Mouse (Mus musculus): ENCODE measurements around the gene Pxn. TPM values are rescaled to one million over a fixed set of nuclear protein-coding genes. Genes with fewer than 3 reads are reported as not detected.
"Not testable (repeated sequence)": the region's sequence is repeated elsewhere in the genome, so short reads cannot be mapped to it uniquely, and the experiment has no call there.

Pxn gene
- polyA plus RNA-seq, 1 experiment from 2014 or later, result 39.1 TPM

DNA sequence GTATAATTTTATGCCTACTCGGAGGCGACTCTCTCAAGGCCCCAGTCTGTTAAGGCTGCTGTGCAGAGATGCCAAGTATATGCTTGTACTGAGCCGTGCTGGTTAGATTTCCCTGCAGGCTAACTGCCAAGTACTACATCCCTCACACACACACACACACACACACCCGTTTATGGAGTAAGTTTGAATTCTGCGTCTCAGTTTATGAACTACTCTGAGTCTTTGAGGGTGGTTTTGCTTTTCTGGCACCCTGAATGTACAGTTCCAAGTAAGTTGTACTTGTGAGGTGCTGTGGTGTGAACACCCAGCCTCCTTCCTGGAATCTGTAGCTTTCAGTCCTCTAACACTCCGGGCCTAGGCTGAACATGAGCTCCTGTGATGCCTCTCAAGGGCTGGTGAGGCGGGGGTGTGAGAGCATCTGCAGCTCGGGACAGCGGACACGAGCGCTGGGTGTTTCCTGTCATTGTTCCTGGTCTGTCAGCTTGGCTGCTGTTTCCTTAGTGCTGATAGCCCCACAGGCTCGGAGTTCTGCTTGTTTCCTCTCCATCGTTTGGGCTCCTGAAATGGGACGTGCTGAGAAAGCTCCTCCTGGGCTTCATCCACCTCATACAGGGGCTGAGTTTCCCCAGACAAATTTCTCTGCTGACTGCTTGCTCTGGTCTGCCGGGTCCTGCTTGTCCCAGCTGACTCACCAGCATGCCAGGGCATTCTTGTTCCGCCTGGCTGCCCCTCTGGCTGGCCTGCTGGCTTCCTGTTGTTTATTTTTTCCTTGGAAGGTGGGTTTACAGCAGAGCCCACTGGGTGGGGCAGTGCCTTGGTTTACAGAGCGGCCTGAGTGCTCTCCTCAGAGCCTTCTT lies 66.4 kb downstream of the Pxn start:
- H3K27me3 ChIP-seq (ENCODE audit: control insufficient read depth, insufficient read depth, low read length), result no peaks in the 10 kb centered on the region
- 47% methylated on average over 17 of the region's 17 CpGs for WGBS
- no peak overlapping the region for H3K4me3 ChIP-seq (ENCODE audit: low read length)
- H3K36me3 ChIP-seq (ENCODE audit: control insufficient read depth, insufficient read depth), result peaks cover 24% of the 10 kb centered on the region
- H3K4me1 ChIP-seq (ENCODE audit: control insufficient read depth, insufficient read depth, low read length), result peaks cover 24% of the 10 kb centered on the region
- peak overlapping the region; percentile 94 for H3K27ac ChIP-seq (ENCODE audit: low read length)
- ATAC-seq (replicated peaks; ENCODE audit: extremely low read depth, insufficient read depth, low FRiP score), result peak; percentile 85
- no peaks in the 10 kb centered on the region for H3K9me3 ChIP-seq (replicated peaks; ENCODE audit: control insufficient read depth, low read length)
- 0 out of 2 replicates have a peak overlapping the region, but pooled peaks have one; percentile 26 for H3K9ac ChIP-seq (ENCODE audit: low read length)
- H3K4me2 ChIP-seq (ENCODE audit: low read depth, low read length), result 0 out of 2 replicates have a peak overlapping the region, but pooled peaks have one; percentile 4

DNA sequence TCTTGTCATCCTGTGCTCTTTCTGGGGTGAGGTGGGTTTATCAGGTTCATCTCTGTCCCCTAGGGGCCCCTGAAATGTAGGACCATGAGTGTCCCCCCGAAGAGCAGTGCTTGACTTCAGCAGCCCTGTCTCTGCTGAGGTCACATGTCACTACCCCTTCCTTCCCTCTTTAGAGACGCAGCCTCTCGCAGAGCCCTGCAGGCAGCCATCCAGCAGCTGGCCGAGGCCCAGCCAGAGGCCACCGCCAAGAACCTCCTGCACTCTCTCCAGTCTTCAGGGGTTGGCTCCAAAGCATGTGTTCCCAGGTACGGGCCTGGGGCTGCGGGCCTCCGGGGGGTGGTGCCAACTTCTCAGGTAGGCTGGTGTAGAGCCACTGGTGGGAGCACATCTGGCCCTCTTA lies 68.5 kb downstream of the Pxn start:
- no peak overlapping the region for H3K9ac ChIP-seq (ENCODE audit: low read length)
- ATAC-seq (replicated peaks; ENCODE audit: extremely low read depth, insufficient read depth, low FRiP score), result peak; percentile 30; the same call in 1 of the 2 replicates
- 42% methylated on average over 8 of the region's 8 CpGs for WGBS

DNA sequence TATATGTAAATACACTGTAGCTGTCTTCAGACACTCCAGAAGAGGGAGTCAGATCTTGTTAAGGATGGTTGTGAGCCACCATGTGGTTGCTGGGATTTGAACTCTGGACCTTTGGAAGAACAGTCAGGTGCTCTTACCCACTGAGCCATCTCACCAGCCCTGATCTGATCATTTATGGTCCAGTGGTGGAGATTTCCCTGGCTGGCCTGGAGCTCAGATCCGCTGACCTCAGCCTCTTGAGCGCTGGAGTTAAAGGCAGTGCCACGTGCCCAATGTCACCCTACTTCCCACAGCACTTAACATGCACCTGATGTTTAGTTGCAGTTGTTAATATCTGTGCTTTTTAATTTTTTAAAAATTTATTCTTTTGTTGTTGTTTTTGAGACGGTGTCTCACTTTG lies 71.2 kb downstream of the Pxn start:
- 94% methylated on average over 4 of the region's 4 CpGs for WGBS
- Histone ChIP-seq H3K36me3 (ENCODE audit: control insufficient read depth, insufficient read depth) (peaks cover 60% of the 10 kb centered on the region), H3K4me1 (ENCODE audit: control insufficient read depth, insufficient read depth, low read length) (peaks cover 15% of the 10 kb centered on the region)
- H3K27me3 ChIP-seq (ENCODE audit: control insufficient read depth, insufficient read depth, low read length); ATAC-seq (replicated peaks; ENCODE audit: extremely low read depth, insufficient read depth, low FRiP score); H3K4me3 ChIP-seq (ENCODE audit: low read length); H3K9ac ChIP-seq (ENCODE audit: low read length); H3K27ac ChIP-seq (ENCODE audit: low read length); H3K4me2 ChIP-seq (ENCODE audit: low read depth, low read length); H3K9me3 ChIP-seq (replicated peaks; ENCODE audit: control insufficient read depth, low read length): not testable (repeated sequence)

More for the DNA sequence above, 68.5 kb downstream of the Pxn start:
- H3K27me3 ChIP-seq (ENCODE audit: control insufficient read depth, insufficient read depth, low read length), result no peaks in the 10 kb centered on the region
- H3K4me1 ChIP-seq (ENCODE audit: control insufficient read depth, insufficient read depth, low read length), result peaks cover 22% of the 10 kb centered on the region
- H3K4me2 ChIP-seq (ENCODE audit: low read depth, low read length), result no peak overlapping the region
- H3K9me3 ChIP-seq (replicated peaks; ENCODE audit: control insufficient read depth, low read length), result no peaks in the 10 kb centered on the region
- peaks cover 41% of the 10 kb centered on the region for H3K36me3 ChIP-seq (ENCODE audit: control insufficient read depth, insufficient read depth)
- H3K27ac ChIP-seq (ENCODE audit: low read length), result no peak overlapping the region; the same call in 1 of the 2 replicates
- no peak overlapping the region for H3K4me3 ChIP-seq (ENCODE audit: low read length)

DNA sequence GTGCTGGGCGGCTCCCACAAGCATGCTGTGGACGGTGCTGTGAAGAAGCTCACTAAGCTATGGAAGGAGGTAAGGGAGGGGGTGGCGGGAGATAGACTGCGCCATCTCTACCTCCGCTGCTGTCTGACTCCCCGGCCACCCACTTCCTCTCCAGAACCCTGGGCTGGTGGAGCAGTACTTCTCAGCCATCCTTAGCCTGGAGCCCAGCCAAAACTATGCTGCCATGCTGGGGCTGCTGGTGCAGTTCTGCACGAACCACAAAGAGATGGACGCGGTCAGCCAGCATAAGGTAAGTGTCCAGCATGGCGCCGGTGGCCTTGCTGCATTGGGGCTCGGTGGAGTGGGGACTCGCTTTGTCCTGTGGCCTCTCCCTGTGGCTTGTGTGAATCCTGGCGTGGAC lies 72.4 kb downstream of the Pxn start:
- no peak overlapping the region for H3K4me3 ChIP-seq (ENCODE audit: low read length)
- no peak overlapping the region for H3K9ac ChIP-seq (ENCODE audit: low read length)
- WGBS, result 85% methylated on average over 14 of the region's 14 CpGs
- no peak overlapping the region for H3K4me2 ChIP-seq (ENCODE audit: low read depth, low read length)
- no peak for ATAC-seq (replicated peaks; ENCODE audit: extremely low read depth, insufficient read depth, low FRiP score)
- peaks cover 73% of the 10 kb centered on the region for H3K36me3 ChIP-seq (ENCODE audit: control insufficient read depth, insufficient read depth)
- H3K9me3 ChIP-seq (replicated peaks; ENCODE audit: control insufficient read depth, low read length), result peaks cover 6% of the 10 kb centered on the region
- H3K27ac ChIP-seq (ENCODE audit: low read length), result no peak overlapping the region
- no peaks in the 10 kb centered on the region for H3K27me3 ChIP-seq (ENCODE audit: control insufficient read depth, insufficient read depth, low read length)
- peaks cover 10% of the 10 kb centered on the region for H3K4me1 ChIP-seq (ENCODE audit: control insufficient read depth, insufficient read depth, low read length)

DNA sequence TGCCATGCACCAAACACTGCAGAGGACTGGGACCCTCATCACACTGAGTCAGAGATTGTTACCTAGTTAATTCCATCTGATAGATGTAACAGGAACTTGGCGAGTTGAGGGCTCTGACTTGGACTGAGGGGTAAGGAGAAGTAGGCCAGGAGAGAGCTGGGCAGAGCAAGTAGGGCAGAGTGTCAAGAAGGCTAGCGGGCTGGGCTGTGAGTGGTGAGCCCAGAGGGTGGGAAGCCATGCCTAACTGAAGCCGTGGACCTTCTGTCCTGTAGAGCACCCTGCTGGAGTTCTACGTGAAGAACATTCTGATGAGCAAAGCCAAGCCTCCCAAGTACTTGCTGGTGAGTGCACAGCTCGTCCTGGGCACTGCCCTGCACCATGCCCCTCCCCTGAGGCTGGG lies 72.9 kb downstream of the Pxn start:
- 86% methylated on average over 5 of the region's 5 CpGs for WGBS

DNA sequence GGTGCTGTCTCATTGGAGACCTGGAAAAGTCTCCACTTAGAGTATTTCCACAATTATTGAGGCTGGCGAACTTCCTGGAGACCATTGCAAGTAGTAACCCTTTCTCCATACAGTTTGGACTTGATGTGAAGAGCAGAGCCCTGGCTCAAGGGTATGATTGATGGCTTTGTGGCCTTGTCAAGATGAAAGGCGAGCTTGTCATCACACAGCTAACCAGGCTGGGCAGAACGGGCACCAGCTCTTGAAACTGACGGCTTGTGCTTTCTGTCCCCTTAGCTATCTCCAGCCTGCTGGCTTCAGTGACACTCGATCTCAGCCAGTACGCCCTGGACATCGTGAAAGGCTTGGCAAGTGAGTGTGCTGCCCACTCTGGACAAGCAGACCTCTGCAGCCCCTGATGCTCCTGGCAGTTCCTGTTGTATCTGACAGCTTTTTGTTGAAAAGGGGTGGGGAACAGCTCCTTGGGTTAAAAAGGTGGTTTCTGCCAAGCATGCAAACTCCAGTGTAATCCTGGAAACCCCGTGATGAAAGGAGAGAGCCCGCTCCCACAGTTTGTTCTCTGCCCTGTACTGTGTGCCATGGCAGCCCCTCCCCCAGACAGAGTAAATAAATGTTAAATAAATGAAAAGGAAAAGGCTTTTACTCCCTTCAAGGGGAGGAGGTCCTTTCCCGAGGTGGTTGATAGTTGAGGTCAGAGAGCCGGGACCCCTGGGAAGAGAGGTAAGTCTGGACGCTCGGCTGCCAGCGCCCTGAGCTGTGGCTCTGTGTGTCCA lies 73.9 kb downstream of the Pxn start:
- Histone ChIP-seq H3K9me3 (replicated peaks; ENCODE audit: control insufficient read depth, low read length) (peaks cover 6% of the 10 kb centered on the region), H3K36me3 (ENCODE audit: control insufficient read depth, insufficient read depth) (peaks cover 84% of the 10 kb centered on the region), H3K27me3 (ENCODE audit: control insufficient read depth, insufficient read depth, low read length) (no peaks in the 10 kb centered on the region), H3K27ac (ENCODE audit: low read length) (no peak overlapping the region), H3K9ac (ENCODE audit: low read length) (no peak overlapping the region), H3K4me1 (ENCODE audit: control insufficient read depth, insufficient read depth, low read length) (no peaks in the 10 kb centered on the region), H3K4me2 (ENCODE audit: low read depth, low read length) (no peak overlapping the region), H3K4me3 (ENCODE audit: low read length) (no peak overlapping the region)
- ATAC-seq (replicated peaks; ENCODE audit: extremely low read depth, insufficient read depth, low FRiP score), result no peak
- 80% methylated on average over 14 of the region's 14 CpGs for WGBS

More for the DNA sequence above, 72.9 kb downstream of the Pxn start:
- Histone ChIP-seq H3K27ac (ENCODE audit: low read length) (no peak overlapping the region), H3K4me2 (ENCODE audit: low read depth, low read length) (no peak overlapping the region), H3K4me3 (ENCODE audit: low read length) (no peak overlapping the region), H3K27me3 (ENCODE audit: control insufficient read depth, insufficient read depth, low read length) (no peaks in the 10 kb centered on the region), H3K4me1 (ENCODE audit: control insufficient read depth, insufficient read depth, low read length) (peaks cover 8% of the 10 kb centered on the region), H3K9ac (ENCODE audit: low read length) (no peak overlapping the region), H3K9me3 (replicated peaks; ENCODE audit: control insufficient read depth, low read length) (peaks cover 6% of the 10 kb centered on the region), H3K36me3 (ENCODE audit: control insufficient read depth, insufficient read depth) (peaks cover 77% of the 10 kb centered on the region)
- no peak for ATAC-seq (replicated peaks; ENCODE audit: extremely low read depth, insufficient read depth, low FRiP score)

DNA sequence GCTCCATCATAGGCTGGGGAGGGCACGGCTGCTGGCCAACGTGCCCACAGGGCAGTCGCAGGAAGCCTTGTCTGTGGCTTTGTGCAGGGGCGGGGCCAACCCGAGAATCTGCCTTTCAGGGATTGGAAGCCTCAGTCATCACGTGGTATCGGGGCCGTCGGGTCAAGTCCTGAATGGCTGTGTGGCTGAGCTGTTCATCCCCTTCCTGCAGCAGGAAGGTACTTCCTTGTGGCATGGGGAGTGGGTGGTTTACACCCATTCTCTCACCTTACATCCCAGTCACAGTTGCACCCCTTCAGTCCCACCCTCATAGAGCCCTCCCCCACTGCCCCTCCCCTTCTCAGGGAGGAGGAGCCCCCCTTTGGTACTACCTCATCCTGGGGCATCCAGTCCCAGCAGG lies 75.2 kb downstream of the Pxn start:
- H3K4me3 ChIP-seq (ENCODE audit: low read length), result no peak overlapping the region
- no peak for ATAC-seq (replicated peaks; ENCODE audit: extremely low read depth, insufficient read depth, low FRiP score)
- no peak overlapping the region for H3K27ac ChIP-seq (ENCODE audit: low read length)
- no peaks in the 10 kb centered on the region for H3K4me1 ChIP-seq (ENCODE audit: control insufficient read depth, insufficient read depth, low read length)
- H3K9me3 ChIP-seq (replicated peaks; ENCODE audit: control insufficient read depth, low read length), result peaks cover 6% of the 10 kb centered on the region
- H3K9ac ChIP-seq (ENCODE audit: low read length), result no peak overlapping the region
- H3K27me3 ChIP-seq (ENCODE audit: control insufficient read depth, insufficient read depth, low read length), result no peaks in the 10 kb centered on the region
- peaks cover 86% of the 10 kb centered on the region for H3K36me3 ChIP-seq (ENCODE audit: control insufficient read depth, insufficient read depth)
- WGBS, result 91% methylated on average over 9 of the region's 9 CpGs
- no peak overlapping the region for H3K4me2 ChIP-seq (ENCODE audit: low read depth, low read length)

DNA sequence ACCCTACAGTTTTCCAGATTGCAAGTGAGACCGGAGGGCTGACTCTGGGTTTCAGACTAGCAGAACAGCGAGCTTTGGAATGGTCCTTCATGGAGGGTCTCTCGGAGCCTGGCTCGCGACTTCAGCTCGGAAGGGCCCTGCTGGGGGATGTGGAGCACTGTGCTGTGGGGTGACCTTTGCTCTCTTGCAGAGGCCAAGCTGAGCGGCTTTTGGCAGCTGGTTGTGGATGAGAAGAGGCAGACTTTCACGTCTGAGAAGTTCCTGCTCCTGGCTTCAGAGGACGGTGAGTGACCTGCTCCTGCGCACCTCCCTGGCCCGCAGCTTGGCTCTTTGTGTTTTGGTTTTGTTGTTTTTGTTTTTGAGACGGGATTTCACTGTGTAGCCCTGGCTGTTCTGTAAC lies 79.1 kb downstream of the Pxn start:
- Histone ChIP-seq H3K27ac (ENCODE audit: low read length) (no peak overlapping the region), H3K36me3 (ENCODE audit: control insufficient read depth, insufficient read depth) (peaks cover 79% of the 10 kb centered on the region), H3K27me3 (ENCODE audit: control insufficient read depth, insufficient read depth, low read length) (no peaks in the 10 kb centered on the region), H3K4me1 (ENCODE audit: control insufficient read depth, insufficient read depth, low read length) (no peaks in the 10 kb centered on the region), H3K4me3 (ENCODE audit: low read length) (no peak overlapping the region), H3K9ac (ENCODE audit: low read length) (no peak overlapping the region), H3K4me2 (ENCODE audit: low read depth, low read length) (no peak overlapping the region), H3K9me3 (replicated peaks; ENCODE audit: control insufficient read depth, low read length) (peaks cover 6% of the 10 kb centered on the region)
- no peak for ATAC-seq (replicated peaks; ENCODE audit: extremely low read depth, insufficient read depth, low FRiP score)
- WGBS, result 89% methylated on average over 12 of the region's 12 CpGs

DNA sequence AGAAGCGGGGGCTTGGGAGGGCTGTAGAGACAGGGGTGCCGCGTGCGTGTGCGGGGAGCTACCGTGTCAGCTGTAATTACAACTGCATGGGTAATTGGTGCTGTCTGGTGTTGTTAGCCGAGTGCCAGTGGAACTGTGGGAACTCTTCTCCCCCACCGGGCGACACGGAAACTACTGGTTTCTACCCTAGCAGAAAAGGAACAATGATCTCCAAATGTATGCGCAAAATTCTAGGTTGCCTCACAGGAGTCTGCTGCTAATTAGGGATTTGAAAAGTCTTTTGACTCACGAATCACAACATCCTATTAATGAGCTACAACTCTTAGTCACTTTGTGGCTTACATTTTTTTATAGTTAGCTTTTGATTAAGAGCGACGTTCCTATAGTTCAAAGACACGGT lies 79.7 kb downstream of the Pxn start:
- WGBS, result 94% methylated on average over 15 of the region's 15 CpGs
- Histone ChIP-seq H3K36me3 (ENCODE audit: control insufficient read depth, insufficient read depth) (peaks cover 79% of the 10 kb centered on the region), H3K27me3 (ENCODE audit: control insufficient read depth, insufficient read depth, low read length) (no peaks in the 10 kb centered on the region), H3K4me3 (ENCODE audit: low read length) (no peak overlapping the region), H3K9me3 (replicated peaks; ENCODE audit: control insufficient read depth, low read length) (peaks cover 6% of the 10 kb centered on the region), H3K4me2 (ENCODE audit: low read depth, low read length) (no peak overlapping the region), H3K4me1 (ENCODE audit: control insufficient read depth, insufficient read depth, low read length) (no peaks in the 10 kb centered on the region), H3K27ac (ENCODE audit: low read length) (no peak overlapping the region), H3K9ac (ENCODE audit: low read length) (no peak overlapping the region)
- no peak for ATAC-seq (replicated peaks; ENCODE audit: extremely low read depth, insufficient read depth, low FRiP score)

Measured in heart, embryonic 16.5 days (tissue).